Mouse (Mus musculus): ENCODE results near the gene Mrps17. TPM values are rescaled to one million over a fixed set of nuclear protein-coding genes. Genes with fewer than 3 reads are reported as not detected.
"Not testable (repeated sequence)": the region's sequence is repeated elsewhere in the genome, so short reads cannot be mapped to it uniquely, and the experiment has no call there.

The Mrps17 gene
- total RNA-seq (2022), result 10 to 100 TPM; 73.7 to 91.9 (median 81.3) TPM

GRCm38 (mm10) chr5:129715326-129715861 is at the start of gene Mrps17:
Gene Mrps17, plus strand, starts transcription at chr5:129715497.
- DNase-seq (ENCODE audit: low spot score in 2 of 2), result peak; percentile 78 to 89

GRCm38 (mm10) chr5:129666271-129666909 is 48.9 kb upstream of the Mrps17 start:
- DNase-seq (ENCODE audit: low spot score in 2 of 2), result peak in 1 of 2 experiments; percentile 22

- DNase-seq (ENCODE audit: low spot score in 2 of 2), result no peak
Measured at GRCm38 (mm10) chr5:129667851-129668250, 47.4 kb upstream of the Mrps17 start.

- DNase-seq (ENCODE audit: low spot score in 2 of 2), result no peak
Measured at GRCm38 (mm10) chr5:129669453-129670035, 45.8 kb upstream of the Mrps17 start.

GRCm38 (mm10) chr5:129670036-129670458 is 45.2 kb upstream of the Mrps17 start, which contains the start of gene Zfp11:
Gene Zfp11, minus strand, starts transcription at chr5:129670099.
- DNase-seq (ENCODE audit: low spot score in 2 of 2), result peak; percentile 50 to 77

GRCm38 (mm10) chr5:129685141-129685540 is 30.2 kb upstream of the Mrps17 start:
- not testable (repeated sequence) for DNase-seq (ENCODE audit: low spot score in 2 of 2)

- no peak for DNase-seq (ENCODE audit: low spot score in 2 of 2)
Measured at GRCm38 (mm10) chr5:129687621-129688020, 27.7 kb upstream of the Mrps17 start.

GRCm38 (mm10) chr5:129690528-129690927 is 24.8 kb upstream of the Mrps17 start:
- DNase-seq (ENCODE audit: low spot score in 2 of 2), result no peak

GRCm38 (mm10) chr5:129700506-129700905 is 14.8 kb upstream of the Mrps17 start:
- DNase-seq (ENCODE audit: low spot score in 2 of 2), result no peak

GRCm38 (mm10) chr5:129701706-129702105 is 13.6 kb upstream of the Mrps17 start:
- no peak for DNase-seq (ENCODE audit: low spot score in 2 of 2)

- DNase-seq (ENCODE audit: low spot score in 2 of 2), result no peak
Measured at GRCm38 (mm10) chr5:129703368-129703767, 11.9 kb upstream of the Mrps17 start.

- DNase-seq (ENCODE audit: low spot score in 2 of 2), result no peak
Measured at GRCm38 (mm10) chr5:129708412-129708811, 6.9 kb upstream of the Mrps17 start, which contains the start of gene Sept14. Gene Sept14, minus strand, starts transcription at chr5:129708512.

GRCm38 (mm10) chr5:129717016-129717415 is 1.7 kb downstream of the Mrps17 start:
- DNase-seq (ENCODE audit: low spot score in 2 of 2), result no peak

- no peak for DNase-seq (ENCODE audit: low spot score in 2 of 2)
Measured at GRCm38 (mm10) chr5:129720176-129720575, 4.9 kb downstream of the Mrps17 start.

GRCm38 (mm10) chr5:129724268-129724667 is 9.0 kb downstream of the Mrps17 start:
- DNase-seq (ENCODE audit: low spot score in 2 of 2), result no peak

- DNase-seq (ENCODE audit: low spot score in 2 of 2), result peak; percentile 86 to 93
Measured at GRCm38 (mm10) chr5:129724834-129725773, 9.8 kb downstream of the Mrps17 start, which contains the start of gene Nipsnap2. Gene Nipsnap2, plus strand, starts transcription at chr5:129725063.

- DNase-seq (ENCODE audit: low spot score in 2 of 2), result no peak
Measured at GRCm38 (mm10) chr5:129725774-129726392, 10.6 kb downstream of the Mrps17 start.

- no peak for DNase-seq (ENCODE audit: low spot score in 2 of 2)
Measured at GRCm38 (mm10) chr5:129726784-129727183, 11.5 kb downstream of the Mrps17 start.

- DNase-seq (ENCODE audit: low spot score in 2 of 2), result no peak
Measured at GRCm38 (mm10) chr5:129729286-129729685, 14.0 kb downstream of the Mrps17 start.

GRCm38 (mm10) chr5:129730344-129730743 is 15.0 kb downstream of the Mrps17 start:
- no peak for DNase-seq (ENCODE audit: low spot score in 2 of 2)

- DNase-seq (ENCODE audit: low spot score in 2 of 2), result no peak
Measured at GRCm38 (mm10) chr5:129731021-129731420, 15.7 kb downstream of the Mrps17 start.
